Mouse (Mus musculus): ENCODE results near the gene Pald1.

Pald1 gene

DNA sequence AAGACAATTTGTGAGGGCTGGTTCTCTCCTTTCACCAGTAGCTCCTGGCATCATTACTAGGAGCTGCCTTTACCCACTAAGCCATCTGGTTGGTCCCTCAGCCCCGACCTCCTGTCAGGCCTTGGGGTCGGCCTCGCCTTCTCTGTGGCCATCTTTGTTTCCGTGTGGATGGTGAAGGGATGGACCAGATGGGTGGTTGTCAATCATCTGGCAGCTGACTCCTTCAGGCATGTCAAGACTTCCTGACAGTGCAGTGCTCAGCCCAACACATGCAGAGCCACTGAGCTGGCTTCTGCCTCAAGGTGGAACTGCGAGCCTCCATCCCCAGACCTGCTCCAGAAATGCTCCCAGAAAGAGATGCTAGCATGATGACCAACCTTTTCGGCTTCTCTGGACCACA lies 18.9 kb downstream of the Pald1 start:
- no peak for DNase-seq

DNA sequence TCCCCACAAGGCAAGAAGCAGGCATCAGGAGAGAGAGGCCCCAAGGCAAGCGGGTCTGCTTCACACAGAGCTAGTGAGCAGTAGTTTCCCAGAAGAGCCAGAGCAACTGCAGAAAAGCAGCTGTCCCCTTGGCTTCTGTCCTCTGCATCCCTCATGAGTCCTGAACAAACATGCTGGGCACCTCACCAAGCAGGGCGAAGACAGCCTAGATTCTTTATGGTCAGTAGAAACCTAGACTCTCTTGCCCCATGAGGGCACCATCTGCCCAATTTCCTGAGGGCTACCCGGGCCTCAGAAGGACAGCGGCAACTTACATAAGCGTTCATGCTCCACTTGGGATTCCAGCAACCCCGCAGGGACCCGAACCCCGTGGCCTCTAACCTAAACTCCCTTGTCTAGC lies 20.3 kb downstream of the Pald1 start:
- DNase-seq, result no peak

DNA sequence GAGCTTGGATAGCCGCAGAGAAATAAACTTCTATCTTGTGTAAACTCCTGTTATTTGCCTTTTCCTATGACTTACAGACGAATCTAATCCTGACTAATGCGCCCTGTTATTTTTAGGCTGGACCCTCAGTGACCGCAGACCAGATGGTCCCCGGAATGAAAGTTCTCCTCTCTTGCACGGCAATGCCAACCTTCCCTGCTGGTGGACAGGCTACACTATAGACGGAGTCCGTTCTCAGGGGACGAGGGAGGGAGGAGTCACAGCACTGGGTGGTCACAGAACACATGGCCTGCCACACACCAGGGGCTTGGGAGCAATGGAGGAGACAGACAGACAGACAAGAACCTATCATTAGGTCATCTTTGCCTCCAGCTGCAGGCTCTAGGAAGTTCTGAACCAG lies 20.8 kb downstream of the Pald1 start:
- no peak for DNase-seq

DNA sequence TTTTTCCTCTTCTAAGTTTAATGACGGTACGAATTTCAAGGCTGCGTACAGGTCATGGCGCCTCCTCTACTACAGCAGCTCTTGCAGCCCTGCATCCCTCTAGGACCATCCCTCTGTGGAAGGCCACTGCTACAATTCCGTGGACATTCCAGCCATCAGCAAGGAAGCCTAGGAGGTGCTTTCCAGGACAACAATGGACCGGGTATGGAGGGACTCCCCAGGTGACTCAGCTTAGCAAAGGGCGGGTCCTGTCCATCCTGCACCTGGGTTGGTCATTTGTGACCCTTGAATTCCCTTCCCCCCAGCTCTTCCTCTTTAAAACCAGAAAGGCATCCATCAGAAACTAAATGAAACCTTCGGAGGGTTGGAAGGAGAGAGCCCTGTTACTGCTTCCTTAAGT lies 22.7 kb downstream of the Pald1 start:
- no peak for DNase-seq

DNA sequence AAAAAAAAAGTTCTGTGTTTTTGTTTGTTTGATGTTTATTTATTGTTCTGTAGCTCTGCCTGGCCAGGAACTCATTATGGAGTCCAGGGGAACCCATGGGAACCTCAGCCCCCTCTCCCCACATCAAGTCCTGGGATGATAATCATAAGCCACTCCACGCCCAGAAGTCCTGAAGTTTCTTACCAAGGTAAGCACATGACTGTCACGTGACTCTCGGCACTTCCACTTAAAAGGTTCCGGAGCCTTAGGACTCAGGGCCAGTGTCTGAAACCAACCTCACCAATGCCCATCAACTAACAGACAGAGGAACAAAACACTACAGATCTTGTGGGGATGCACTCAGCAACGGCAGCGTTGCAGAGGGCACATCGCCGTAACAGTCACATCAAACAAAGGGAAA lies 23.9 kb downstream of the Pald1 start:
- no peak for DNase-seq

DNA sequence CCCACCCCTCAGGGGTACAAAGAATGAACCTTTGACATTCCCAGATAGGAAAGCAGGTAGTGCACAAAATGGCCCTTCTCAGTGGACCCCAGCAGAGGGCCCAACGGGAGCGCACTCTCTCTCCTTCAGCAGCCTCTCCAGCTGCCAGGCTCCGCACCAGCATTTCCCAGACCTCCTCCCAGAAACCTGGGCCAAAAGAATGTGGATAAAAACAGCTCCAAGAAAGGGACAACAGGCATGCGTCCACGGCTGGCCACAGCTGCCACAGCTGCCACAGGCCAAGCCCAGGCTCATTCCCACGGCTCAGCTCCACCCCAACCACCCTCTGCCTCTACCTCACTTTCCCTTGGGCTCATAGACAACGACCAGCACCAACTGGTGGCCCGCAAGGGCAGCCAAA lies 25.7 kb downstream of the Pald1 start:
- DNase-seq, result no peak

DNA sequence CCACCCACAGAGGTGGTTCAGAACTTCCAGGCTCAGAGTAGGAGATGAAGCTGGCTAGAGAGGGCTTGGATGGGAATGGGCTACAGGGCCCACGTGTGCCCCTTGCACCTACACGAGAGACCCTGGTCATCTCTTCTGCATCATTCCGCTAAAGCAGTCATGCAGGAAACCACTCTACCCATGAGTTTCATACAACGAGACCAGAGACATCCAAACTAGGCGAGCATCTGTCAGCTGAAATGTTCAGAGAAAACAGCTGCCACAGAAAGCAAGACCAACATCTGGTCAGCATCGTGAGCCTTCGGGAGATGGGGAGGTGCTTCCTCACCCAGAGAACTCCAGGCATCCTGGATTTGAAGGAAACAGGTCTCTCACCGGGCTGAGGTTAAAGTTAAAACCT lies 26.8 kb downstream of the Pald1 start:
- DNase-seq, result no peak

DNA sequence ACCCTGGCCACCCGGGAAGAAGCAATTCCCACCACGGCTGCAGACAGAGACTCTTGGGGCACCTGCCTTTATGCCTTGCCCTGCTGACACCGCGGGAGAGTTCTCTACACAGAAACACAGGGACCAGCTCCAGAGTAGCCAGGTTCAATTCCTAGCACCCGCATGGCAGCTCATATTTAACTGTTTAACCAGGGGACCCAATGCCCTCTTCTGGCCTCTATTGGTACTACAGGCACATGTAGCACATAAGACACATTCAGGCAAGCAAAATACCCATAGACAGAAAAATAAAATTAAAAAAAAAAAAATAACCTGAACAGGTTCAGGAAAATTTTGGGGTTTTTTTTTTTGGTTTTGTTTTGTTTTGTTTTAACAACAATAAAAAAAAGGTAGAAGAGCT lies 27.2 kb downstream of the Pald1 start:
- no peak for DNase-seq

DNA sequence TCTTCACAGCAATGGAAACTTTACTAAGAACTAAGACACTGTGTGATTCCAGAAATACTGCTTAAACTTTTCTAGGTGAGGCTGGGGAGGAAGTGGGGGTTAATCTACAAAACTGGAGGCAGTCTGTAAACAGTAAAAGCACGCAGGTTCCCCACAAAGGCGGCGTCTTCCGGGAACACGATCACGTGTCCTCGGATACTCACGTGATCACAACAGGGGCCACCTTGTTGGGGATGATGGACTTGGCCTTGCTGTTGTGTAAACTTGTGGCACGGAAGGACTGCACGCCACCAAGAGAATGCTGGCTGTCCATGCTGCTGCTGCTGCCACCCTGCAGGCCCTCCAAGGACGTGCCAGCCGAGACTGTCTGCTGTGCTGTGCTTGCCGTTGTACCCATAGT lies 27.7 kb downstream of the Pald1 start:
- DNase-seq, result no peak

DNA sequence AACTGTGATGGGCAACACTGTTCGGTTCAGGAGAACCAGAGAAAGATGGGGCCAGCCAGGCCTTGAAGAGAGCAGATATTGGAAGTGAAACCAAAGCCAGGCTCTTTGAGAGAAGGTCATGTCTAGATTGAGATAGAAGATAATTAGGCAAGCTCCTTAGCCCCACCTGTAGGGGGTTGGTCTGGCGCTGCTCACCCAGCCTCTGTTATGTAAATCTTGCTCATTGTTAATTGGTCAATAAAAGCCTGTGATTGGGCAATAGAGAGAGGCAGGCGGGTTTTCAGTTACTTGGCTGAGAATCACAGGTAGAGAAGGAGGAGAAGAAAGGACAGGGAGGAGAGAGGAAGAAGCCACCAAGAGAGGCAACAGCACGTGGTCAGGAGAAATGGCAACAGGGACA lies 32.1 kb downstream of the Pald1 start:
- no peak for DNase-seq

DNA sequence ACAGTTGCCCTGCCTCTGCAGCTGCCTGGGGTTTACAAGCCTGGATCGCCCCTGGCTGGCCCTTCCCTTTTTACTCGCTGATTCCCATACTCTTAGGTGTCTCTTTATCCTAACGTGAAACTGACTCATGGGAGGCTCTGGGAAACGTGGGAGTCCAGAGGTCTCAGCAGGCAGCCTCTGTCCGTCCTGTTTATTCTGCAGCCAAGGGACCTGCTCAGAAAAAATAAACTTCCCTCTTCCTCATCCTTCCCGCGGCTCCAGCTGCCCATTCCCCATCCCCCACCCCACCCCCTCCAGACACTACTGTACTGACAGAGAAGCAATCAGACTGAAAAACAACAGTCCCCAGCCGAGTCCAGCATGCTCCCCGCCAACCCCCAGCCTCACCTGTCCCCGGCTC lies 37.0 kb downstream of the Pald1 start:
- no peak for DNase-seq

DNA sequence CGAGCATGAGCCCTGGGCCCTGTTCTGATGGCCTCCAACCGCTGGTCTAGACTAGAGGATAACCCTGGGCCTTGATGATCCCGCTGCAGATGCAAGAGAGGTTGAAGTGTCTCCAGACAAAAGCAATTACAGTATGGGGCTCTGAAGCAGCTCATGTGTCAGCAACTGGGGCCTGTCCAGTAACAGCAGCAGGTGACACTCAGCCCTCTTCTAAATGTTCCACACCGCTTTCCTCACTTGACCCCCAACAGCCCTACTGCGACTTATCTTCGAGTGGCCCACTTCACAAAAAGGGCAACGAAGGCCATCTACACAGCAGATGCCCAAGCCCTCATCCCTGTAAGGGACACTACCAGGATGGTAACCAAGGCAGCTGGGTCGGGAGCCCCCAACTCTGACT lies 38.2 kb downstream of the Pald1 start:
- no peak for DNase-seq

DNA sequence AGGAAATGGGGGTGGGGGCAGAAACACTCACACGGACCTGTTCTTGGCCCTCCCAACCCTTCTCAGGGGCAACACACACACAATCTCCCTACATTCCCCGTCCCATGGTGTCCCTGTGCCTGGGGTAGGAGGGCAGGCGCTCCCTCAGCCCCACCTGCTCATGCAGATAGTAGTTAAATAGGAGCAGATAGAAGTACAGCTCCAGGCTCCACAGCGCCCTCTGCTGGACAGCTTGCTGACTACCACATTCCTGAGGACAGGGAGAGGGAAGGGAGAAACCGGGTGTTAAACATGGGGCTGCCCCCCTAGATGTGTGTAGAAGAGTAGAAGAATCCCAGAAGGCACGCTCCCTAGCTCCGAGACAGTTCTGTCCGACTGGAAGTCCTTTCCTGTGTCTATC lies 39.4 kb downstream of the Pald1 start:
- DNase-seq, result peak; percentile 27 to 33

DNA sequence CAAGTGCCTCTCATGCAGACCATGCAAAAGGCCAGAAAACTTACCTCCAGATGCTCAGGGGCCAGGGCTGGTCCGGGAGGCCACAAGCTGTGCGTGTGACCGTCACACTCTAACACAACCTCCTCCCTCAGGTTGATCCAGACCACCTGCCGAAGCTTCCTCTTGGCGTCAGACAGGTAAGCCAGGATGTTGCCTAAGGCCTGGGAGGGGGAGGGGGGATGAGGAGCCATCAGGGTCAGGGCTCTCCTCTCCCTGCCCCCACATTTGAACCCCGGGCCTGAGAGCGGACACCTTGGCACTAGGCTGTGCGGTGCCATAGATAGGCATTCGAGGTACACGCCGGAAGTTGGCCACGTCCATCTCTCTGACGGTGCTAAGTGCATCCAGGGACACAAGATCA lies 40.6 kb downstream of the Pald1 start:
- no peak for DNase-seq

DNA sequence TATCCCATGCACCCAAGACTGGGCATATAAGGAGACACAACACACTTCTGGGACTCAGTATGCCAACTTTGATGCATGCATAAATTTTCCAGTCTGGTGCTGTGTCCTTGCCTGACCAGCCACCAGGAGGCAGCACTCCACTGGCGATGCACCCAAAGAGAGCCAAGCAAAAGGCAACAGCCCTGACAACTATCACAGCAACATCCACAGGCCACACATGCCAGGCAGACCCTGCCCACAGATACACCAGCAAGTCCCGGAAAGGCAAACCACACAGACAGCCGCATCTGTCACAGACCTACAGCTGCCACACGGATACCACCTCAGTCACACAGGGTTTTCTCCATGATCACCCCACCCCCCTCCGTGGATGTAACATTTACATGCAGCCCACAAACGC lies 41.8 kb downstream of the Pald1 start:
- peak; percentile 22 to 26 for DNase-seq

DNA sequence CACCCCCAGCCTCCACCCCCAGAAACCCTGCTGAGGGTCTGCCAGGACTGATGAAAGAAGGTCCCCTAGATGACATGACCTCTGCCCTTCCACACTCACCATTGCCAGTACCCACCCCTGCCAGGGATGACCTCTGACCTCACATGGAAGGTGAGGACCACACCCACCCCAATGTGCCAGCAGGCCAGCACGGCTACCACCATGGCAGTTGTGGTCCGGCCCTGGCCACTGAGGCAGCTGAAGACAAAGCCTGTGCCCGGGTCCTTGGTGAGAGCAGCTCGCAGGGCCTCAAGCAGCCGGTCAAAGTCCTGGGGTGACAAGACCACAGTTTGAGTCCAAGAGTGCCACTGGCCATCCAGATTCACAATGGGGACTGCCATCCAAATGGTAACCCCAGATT lies 42.3 kb downstream of the Pald1 start:
- DNase-seq, result no peak

DNA sequence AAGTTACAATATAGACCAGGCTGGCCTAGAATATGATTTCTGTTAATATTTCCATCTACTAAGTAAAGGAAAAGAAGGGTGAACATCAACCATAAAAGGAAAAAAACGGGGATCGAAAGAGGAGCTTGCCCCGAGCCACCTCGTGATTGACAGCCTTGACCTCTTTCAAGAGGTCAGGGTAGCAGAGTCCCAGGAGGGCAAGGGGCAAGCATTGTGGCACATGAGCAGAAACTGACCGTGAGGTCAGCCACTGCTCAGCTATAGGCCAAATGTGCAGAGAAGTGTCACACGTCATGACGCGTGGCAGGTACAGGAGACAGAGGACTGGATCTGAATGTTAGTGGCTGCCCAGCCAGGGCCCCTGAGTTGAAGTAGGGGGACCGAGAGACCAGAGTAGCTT lies 43.1 kb downstream of the Pald1 start:
- DNase-seq, result no peak

DNA sequence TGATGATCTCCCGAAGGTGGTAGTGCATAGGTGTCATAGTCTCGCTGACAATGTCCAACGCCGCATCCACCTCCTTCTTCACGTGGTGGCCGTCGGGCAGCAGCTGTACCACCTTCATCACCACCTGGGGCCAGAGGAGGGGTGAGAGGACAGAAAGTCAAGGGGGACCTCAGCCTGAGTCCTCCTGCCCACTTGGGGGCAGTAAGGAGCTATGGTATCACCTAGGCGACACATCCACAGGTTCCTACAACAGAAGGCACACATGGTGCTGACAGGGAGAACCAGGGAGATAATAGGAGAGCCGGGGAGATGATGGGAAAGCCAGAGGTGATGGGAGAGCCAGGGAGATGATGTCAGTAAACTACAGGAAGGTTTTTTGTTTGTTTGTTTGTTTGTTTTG lies 44.1 kb downstream of the Pald1 start:
- no peak for DNase-seq

DNA sequence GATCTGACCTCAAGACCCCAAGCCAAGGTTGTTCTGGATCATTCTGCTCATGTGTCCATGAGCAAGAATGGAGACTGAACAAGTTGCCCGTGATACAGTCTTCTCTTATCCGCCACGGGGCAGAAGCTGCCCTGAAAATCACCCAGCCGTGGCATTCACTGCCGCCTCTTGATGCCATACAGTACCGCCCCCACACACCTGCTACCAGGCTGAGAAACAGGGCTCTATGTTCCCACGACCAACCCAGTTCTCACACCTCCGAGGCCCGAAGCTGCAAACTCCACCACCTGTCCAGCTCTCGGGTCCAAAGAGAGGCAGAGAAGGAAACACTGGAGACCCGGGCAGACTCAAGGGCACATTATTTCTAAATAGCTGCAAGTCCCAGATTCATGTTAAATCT lies 45.7 kb downstream of the Pald1 start:
- no peak for DNase-seq

DNA sequence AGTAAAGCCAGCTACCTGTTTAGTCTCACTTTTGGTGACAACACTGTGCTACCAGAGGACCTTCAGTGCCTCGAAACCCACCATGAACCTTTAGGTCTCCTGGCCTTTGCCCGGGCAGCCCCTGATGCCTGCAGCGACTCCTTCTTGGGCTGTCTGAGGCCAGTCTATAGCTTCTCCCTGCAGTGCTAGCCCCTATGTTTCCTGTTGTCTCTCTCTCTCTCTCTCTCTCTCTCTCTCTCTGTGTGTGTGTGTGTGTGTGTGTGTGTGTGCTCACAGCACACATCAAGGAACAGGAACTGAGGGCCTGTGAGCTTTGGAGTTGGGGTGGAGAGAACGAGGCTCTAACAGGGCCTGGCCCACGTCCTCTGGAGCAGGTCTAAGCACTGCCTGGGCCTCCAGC lies 46.7 kb downstream of the Pald1 start:
- no peak for DNase-seq

DNA sequence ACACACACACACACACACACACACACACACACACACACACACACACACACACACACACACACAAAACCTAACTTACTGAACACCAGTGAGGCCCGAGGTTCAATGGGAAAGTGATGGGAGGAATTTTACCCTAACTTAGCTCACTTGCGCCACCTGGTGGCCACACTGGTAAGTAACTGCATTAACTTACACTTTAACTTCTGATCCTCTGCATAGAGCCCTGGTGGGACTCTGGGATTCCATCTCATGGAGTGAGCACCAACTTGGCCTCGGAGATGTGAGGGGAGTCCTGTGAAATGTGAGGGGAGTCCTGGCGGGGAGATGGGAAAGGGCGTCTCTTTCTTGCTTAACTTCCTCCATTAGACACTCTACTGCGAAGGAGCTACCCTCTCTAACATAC lies 47.2 kb downstream of the Pald1 start:
- DNase-seq, result peak; percentile 28 to 32

DNA sequence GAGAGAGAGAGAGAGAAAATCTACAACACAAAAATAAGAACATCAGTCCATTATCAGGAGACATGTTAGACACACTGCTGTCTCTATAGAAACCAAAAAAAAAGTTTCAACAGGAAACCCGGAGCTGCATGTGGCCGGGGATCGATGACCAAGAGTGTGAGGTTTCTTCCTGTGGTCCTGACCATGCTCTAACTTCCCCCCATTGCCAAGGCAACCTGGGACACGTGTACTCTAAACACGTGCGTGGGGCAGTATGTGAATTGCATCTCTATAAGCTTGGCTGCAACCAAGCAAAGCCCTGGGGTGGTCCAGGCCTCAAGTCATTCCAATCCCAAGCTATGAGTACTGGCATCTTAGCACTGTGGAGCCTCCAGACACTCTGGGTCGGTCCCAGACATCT lies 48.8 kb downstream of the Pald1 start:
- DNase-seq, result no peak

DNA sequence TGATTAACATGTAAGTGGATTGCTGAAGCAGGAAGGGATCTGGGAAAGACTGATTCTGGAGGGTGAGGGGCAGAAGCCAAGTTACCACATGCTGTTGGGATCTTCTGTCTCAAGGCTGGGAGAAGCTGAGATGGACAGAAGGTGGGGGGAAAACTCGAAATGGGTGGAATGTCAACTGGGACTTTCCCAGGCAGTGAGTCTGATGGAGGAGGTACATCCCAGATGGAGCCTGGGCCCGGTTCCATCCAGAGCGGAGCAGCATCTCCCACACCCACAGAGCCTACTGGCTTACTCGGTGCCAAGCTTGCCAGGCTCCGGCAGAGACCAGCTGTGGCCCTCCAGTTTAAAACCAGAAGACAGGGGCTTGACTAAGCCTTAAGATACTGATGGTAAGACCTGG lies 52.3 kb downstream of the Pald1 start:
- no peak for DNase-seq

DNA sequence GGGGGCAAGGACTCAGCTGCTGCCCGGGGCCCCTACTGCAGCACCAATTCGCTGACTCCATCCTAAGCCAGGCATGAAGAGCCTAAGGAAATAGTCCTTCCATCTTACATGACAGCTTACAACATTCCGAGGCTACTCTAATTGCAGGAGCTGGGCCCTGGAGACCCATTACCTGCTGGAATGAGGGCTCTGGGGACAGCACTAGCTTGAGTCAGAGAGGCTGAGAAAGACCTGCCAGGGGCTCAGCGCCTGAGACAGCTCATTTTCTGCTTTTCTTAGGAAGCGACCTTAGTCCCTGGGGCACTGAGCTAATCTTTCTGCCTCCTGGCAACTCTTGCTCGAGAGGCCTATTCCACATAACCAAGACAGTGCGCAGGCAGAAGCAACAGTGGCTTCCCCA lies 54.4 kb downstream of the Pald1 start:
- DNase-seq, result no peak

DNA sequence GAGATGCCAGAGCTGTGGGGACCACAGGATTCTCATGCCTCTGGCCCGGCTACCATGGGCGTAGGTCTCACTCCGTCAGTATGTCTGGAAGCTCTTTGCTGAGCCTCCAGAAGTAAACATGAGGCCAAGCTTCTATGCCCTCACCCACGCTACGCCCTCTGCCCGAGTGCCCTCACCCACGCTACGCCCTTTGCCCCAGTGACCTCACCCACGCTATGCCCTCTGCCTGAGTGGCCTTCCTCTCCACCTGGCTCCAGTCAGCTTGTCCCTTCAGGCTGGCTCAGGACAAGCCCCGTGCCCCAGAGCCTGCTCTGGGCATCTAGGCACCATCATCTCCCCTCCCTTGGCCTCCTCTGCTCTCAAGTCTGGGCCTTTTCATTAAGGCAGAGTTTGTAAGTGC lies 55.8 kb downstream of the Pald1 start:
- DNase-seq, result no peak

DNA sequence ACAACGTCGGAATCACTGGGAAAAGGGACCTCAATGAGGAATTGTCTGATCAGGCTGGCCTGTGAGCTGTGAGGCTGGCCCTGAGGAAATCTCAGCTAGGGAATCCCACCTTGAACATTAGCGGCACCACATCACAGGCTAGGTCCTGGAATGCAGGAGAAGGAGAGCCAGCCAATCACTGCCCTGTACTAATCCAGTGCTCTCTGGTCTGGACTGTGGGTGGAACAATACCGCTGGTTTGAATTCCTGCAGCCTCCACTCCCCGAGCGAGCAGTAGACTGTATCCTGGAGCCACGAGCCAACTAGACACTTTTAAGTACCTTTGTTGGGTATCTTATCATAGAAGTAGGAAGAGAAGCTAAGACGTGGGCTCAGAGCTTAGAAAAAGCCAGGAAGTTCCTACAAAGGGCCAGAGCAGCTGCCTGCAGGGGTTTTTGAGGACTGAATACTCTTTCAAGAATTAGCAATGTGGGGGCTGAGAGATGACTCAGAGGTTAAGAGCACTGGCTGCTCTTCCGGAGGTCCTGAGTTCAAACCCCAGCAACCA lies 57.5 kb downstream of the Pald1 start:
- DNase-seq, result no peak
